20 mouse cellular contexts compared by ENCODE assay signal in the genomic region with DNA sequence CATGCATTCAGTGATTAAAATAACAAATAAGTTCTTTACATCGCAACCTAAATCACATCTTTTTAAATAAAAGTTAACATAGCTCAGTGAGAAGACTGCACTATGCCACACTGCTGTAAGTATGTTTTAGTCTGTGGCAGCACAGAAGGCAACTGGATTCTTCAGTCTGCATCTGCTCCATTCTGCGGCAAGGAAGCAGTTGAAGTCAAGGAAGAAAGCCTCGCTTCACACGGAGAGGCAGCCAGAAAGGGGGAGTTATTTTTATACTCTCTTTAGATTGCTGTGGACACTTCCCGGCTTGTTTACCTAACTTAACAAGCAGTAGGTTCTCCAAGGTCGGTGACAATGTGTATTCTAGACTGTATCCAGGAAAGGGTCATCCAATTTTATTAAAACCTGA.
DNase-seq lines count a peak whose midpoint lies in the region; ATAC-seq lines count a peak whose summit lies in the region.
"Had no signal": no experiment of that assay in that cellular context is flagged by ENCODE, and none has a peak within 500 bp of the region (broad histone marks: within the 10 kb centered on the region; RNA-seq: fewer than 3 reads in every experiment).

No protein-coding gene starts in this region.

- H3K9ac ChIP-seq in heart, embryonic 16.5 days (ENCODE audit: low read length), result peak overlapping the region; percentile 27; the same call in 1 of the 2 replicates
- no peak overlapping the region for H3K9ac ChIP-seq in limb, embryonic 12.5 days (replicated peaks)
- H3K9ac ChIP-seq in limb, embryonic 15.5 days, result no peak overlapping the region
- H3K9ac ChIP-seq: stomach, embryonic 15.5 days had no signal

- H3K4me2 ChIP-seq in heart, embryonic 16.5 days (ENCODE audit: low read depth, low read length), result peak overlapping the region; percentile 18; the same call in 1 of the 2 replicates
- no peak overlapping the region for H3K4me2 ChIP-seq in limb, embryonic 12.5 days
- no peak overlapping the region for H3K4me2 ChIP-seq in limb, embryonic 15.5 days
- H3K4me2 ChIP-seq: stomach, embryonic 15.5 days had no signal

- H3K36me3 ChIP-seq in heart, embryonic 16.5 days (ENCODE audit: control insufficient read depth, insufficient read depth), result no peaks in the 10 kb centered on the region
- no peaks in the 10 kb centered on the region for H3K36me3 ChIP-seq in limb, embryonic 12.5 days
- no peaks in the 10 kb centered on the region for H3K36me3 ChIP-seq in limb, embryonic 10.5 days
- H3K36me3 ChIP-seq in limb, embryonic 15.5 days, result no peaks in the 10 kb centered on the region
- H3K36me3 ChIP-seq: midbrain, embryonic 10.5 days; stomach, embryonic 15.5 days had no signal

- H3K9me3 ChIP-seq in heart, embryonic 16.5 days (replicated peaks; ENCODE audit: control insufficient read depth, low read length), result no peaks in the 10 kb centered on the region
- no peaks in the 10 kb centered on the region for H3K9me3 ChIP-seq in limb, embryonic 12.5 days
- H3K9me3 ChIP-seq in limb, embryonic 10.5 days (replicated peaks), result no peaks in the 10 kb centered on the region
- no peaks in the 10 kb centered on the region for H3K9me3 ChIP-seq in limb, embryonic 15.5 days
- H3K9me3 ChIP-seq: midbrain, embryonic 10.5 days; stomach, embryonic 15.5 days had no signal

- H3K4me1 ChIP-seq in heart, embryonic 16.5 days (ENCODE audit: control insufficient read depth, insufficient read depth, low read length), result peaks cover 28% of the 10 kb centered on the region
- H3K4me1 ChIP-seq in limb, embryonic 12.5 days (replicated peaks), result peaks cover 21% of the 10 kb centered on the region
- H3K4me1 ChIP-seq in limb, embryonic 10.5 days, result peaks cover 55% of the 10 kb centered on the region
- peaks cover 33% of the 10 kb centered on the region for H3K4me1 ChIP-seq in limb, embryonic 15.5 days

- H3K27ac ChIP-seq in heart, embryonic 16.5 days (ENCODE audit: low read length), result 0 out of 2 replicates have a peak overlapping the region, but pooled peaks have one; percentile 28
- H3K27ac ChIP-seq in limb, embryonic 12.5 days, result peak overlapping the region; percentile 8; the same call in 1 of the 2 replicates
- H3K27ac ChIP-seq in limb, embryonic 10.5 days, result no peak overlapping the region; the same call in 1 of the 2 replicates
- H3K27ac ChIP-seq in limb, embryonic 15.5 days, result 0 out of 2 replicates have a peak overlapping the region, but pooled peaks have one; percentile 13
- H3K27ac ChIP-seq: macrophage; stomach, embryonic 15.5 days had no signal

- DNase-seq in frontal cortex, postnatal 10 days (ENCODE audit: low spot score in 2 of 2), result no peak
- no peak for DNase-seq in heart, postnatal 4 days
- no peak for DNase-seq in limb, embryonic 10.5 days (ENCODE audit: low spot score)
- DNase-seq: adrenal gland, postnatal 25 days; cerebellum, adult 11-12 months; cerebellum, postnatal 14 days; kidney, adult 2 months; kidney, postnatal 14 days; liver; lung, adult 2 months; thymus, adult 2 months had no signal

- WGBS in heart, embryonic 16.5 days, result 25% methylated on average over 6 of the region's 6 CpGs
- 46% methylated on average over 6 of the region's 6 CpGs for WGBS in limb, embryonic 12.5 days
- 64% methylated on average over 6 of the region's 6 CpGs for WGBS in limb, embryonic 10.5 days
- WGBS in limb, embryonic 15.5 days, result 39% methylated on average over 6 of the region's 6 CpGs

- no peak overlapping the region for H3K4me3 ChIP-seq in heart, embryonic 16.5 days (ENCODE audit: low read length)
- no peak overlapping the region for H3K4me3 ChIP-seq in limb, embryonic 12.5 days (replicated peaks)
- no peak overlapping the region for H3K4me3 ChIP-seq in limb, embryonic 10.5 days
- H3K4me3 ChIP-seq in limb, embryonic 15.5 days, result no peak overlapping the region
- H3K4me3 ChIP-seq: midbrain, embryonic 10.5 days; stomach, embryonic 15.5 days had no signal

- no peaks in the 10 kb centered on the region for H3K27me3 ChIP-seq in heart, embryonic 16.5 days (ENCODE audit: control insufficient read depth, insufficient read depth, low read length)
- no peaks in the 10 kb centered on the region for H3K27me3 ChIP-seq in limb, embryonic 12.5 days
- H3K27me3 ChIP-seq in limb, embryonic 10.5 days (ENCODE audit: low read depth, poor library complexity, severe bottlenecking), result no peaks in the 10 kb centered on the region
- no peaks in the 10 kb centered on the region for H3K27me3 ChIP-seq in limb, embryonic 15.5 days
- H3K27me3 ChIP-seq: stomach, embryonic 15.5 days had no signal

- peak; percentile 45; the same call in 1 of the 2 replicates for ATAC-seq in frontal cortex, adult (ENCODE audit: low TSS enrichment)
- no peak for ATAC-seq in heart, embryonic 16.5 days (replicated peaks; ENCODE audit: extremely low read depth, insufficient read depth, low FRiP score)
- no peak for ATAC-seq in limb, embryonic 12.5 days (ENCODE audit: insufficient number of reproducible peaks, insufficient read depth, low FRiP score, low TSS enrichment, low read depth)
- ATAC-seq in limb, embryonic 15.5 days (ENCODE audit: insufficient number of reproducible peaks, low FRiP score, low TSS enrichment, low read depth), result no peak
- ATAC-seq: forebrain, embryonic 14.5 days; inflammation-experienced regulatory T-cells, adult 6 months had no signal
